Mouse (Mus musculus) myocyte (in vitro differentiated cells): ENCODE data around the gene Cyp2j5. TPM values are rescaled to one million over a fixed set of nuclear protein-coding genes. Genes with fewer than 3 reads are reported as not detected.

ENCODE experiments used
- polyA plus RNA-seq: library from polyadenylated mRNA; unstranded; fragments of >200 nt; fragmentation: generic; extraction: Trizol; gene quantifications from one replicate; pipeline ENCODE4 v1.2.1, GENCODE M21; 2012; ENCODE audit warnings: missing spikeins

The Cyp2j5 gene
- polyA plus RNA-seq, 1 experiment, result not detected

Other genes with a start within 250 kb of the Cyp2j5 start
- not detected for gene Cyp2j8, start 156.8 kb downstream of the Cyp2j5 start, polyA plus RNA-seq
- gene Cyp2j6, start 110.5 kb downstream of the Cyp2j5 start, polyA plus RNA-seq, result 1.2 TPM
- gene Cyp2j9, start 72.6 kb downstream of the Cyp2j5 start, polyA plus RNA-seq, result 0.05 TPM
- gene Gm12695, start 121.0 kb upstream of the Cyp2j5 start, polyA plus RNA-seq, result not detected